5 mouse cellular contexts compared by ENCODE assay signal in genomic region chr5:84996657-84997056, GRCm38 (mm10).
DNase-seq lines count a peak whose midpoint lies in the region; TF ChIP-seq lines count a peak whose summit lies in the region.
"Not testable (repeated sequence)": the region's sequence is repeated elsewhere in the genome, so short reads cannot be mapped to it uniquely, and the experiment has no call there.

No protein-coding gene starts in this region.

- H3K4me3 ChIP-seq in C2C12 (ENCODE audit: insufficient read depth, poor library complexity, severe bottlenecking); CH12.LX (replicated peaks in 1 of 3; ENCODE audit: low read depth in 2 of 3, low read length in 2 of 3, poor library complexity in 1 of 3); myocyte: not testable (repeated sequence)

- not testable (repeated sequence) for H3K4me1 ChIP-seq in CH12.LX (ENCODE audit: control insufficient read depth in 1 of 2, insufficient read depth in 2 of 2)

- H3ac ChIP-seq in C2C12 (ENCODE audit: control insufficient read depth, insufficient read length, low read depth); myocyte (ENCODE audit: control insufficient read depth, insufficient read length): not testable (repeated sequence)

- TF ChIP-seq POLR2A in CH12.LX (IDR thresholded peaks at IDR 0.05; ENCODE audit: low read depth, low read length); myocyte (IDR thresholded peaks at IDR 0.05; ENCODE audit: insufficient read length, low read depth): not testable (repeated sequence)

- DNase-seq in A20 (ENCODE audit: low read depth, low spot score): peak; percentile 32
- DNase-seq in CH12.LX (ENCODE audit: extremely low read depth): not testable (repeated sequence)
- DNase-seq in Muller cell, postnatal 12 days (ENCODE audit: inconsistent ontology term): peak; percentile 16

- dilution Hi-C loops in CH12.LX (cut with MboI; ENCODE audit: extremely low pct_ligation_motif_present, extremely low pct_unique_long_range_greater_than_20kb, low sequenced_read_pairs): not testable (repeated sequence)

- in situ Hi-C loops in CH12.LX (cut with MboI; ENCODE audit: low pct_ligation_motif_present, low pct_unique_long_range_greater_than_20kb, low sequenced_read_pairs): not testable (repeated sequence)

- not testable (repeated sequence) for H3K36me3 ChIP-seq in C2C12 (ENCODE audit: control insufficient read depth, insufficient read depth); CH12.LX (replicated peaks in 1 of 2; ENCODE audit: control insufficient read depth in 1 of 2, insufficient read depth in 1 of 2, low read length in 1 of 2); myocyte (ENCODE audit: control insufficient read depth, insufficient read depth)

- not testable (repeated sequence) for H3K79me3 ChIP-seq in C2C12 (ENCODE audit: low read depth)

- TF ChIP-seq EP300 in CH12.LX (IDR thresholded peaks at IDR 0.05; ENCODE audit: low read length): not testable (repeated sequence)

- H3K27me3 ChIP-seq in C2C12 (ENCODE audit: control insufficient read depth, insufficient read depth, insufficient read length); CH12.LX (replicated peaks); myocyte (ENCODE audit: control insufficient read depth, insufficient read depth, insufficient read length): not testable (repeated sequence)

- not testable (repeated sequence) for H3K79me2 ChIP-seq in C2C12 (ENCODE audit: control insufficient read depth, insufficient read depth); CH12.LX (replicated peaks; ENCODE audit: control insufficient read depth, extremely low read depth, insufficient read depth, poor library complexity, severe bottlenecking); myocyte (ENCODE audit: control insufficient read depth, insufficient read depth)

- H3K9ac ChIP-seq in CH12.LX (ENCODE audit: insufficient read depth, low read depth): not testable (repeated sequence)

- not testable (repeated sequence) for H3K27ac ChIP-seq in CH12.LX (ENCODE audit: insufficient read depth, low read depth)

- not testable (repeated sequence) for H3K4me2 ChIP-seq in CH12.LX (ENCODE audit: insufficient read depth, low read depth, poor library complexity, severe bottlenecking)
- peak overlapping the region; percentile 38 for H3K4me2 ChIP-seq in myocyte (ENCODE audit: low read depth)

- TF ChIP-seq CTCF in C2C12 (IDR thresholded peaks at IDR 0.05; ENCODE audit: control insufficient read depth, insufficient read depth, insufficient read length); CH12.LX (conservative IDR thresholded peaks at IDR 0.05 in 1 of 2, IDR thresholded peaks at IDR 0.05 in 1 of 2; ENCODE audit: low read depth in 2 of 2, low read length in 2 of 2): not testable (repeated sequence)

- not testable (repeated sequence) for TF ChIP-seq RAD21 in CH12.LX (IDR thresholded peaks at IDR 0.05; ENCODE audit: low read depth, low read length)

- not testable (repeated sequence) for H3K9me3 ChIP-seq in CH12.LX (replicated peaks; ENCODE audit: low read length)

TF ChIP-seq in C2C12, 6 proteins besides CTCF, POLR2A, EP300 and RAD21:
- peak; percentile 67 for TF ChIP-seq USF1 (IDR thresholded peaks at IDR 0.05; ENCODE audit: low read depth)

TF ChIP-seq in CH12.LX, 34 proteins besides CTCF, POLR2A, EP300 and RAD21:
- peak; percentile 63 for TF ChIP-seq BHLHE40 (IDR thresholded peaks at IDR 0.05; ENCODE audit: low read depth, low read length)

TF ChIP-seq in myocyte, 11 proteins besides CTCF, POLR2A, EP300 and RAD21:
- peak; percentile 46 for TF ChIP-seq USF1 (IDR thresholded peaks at IDR 0.05; ENCODE audit: low read depth)
